Mouse (Mus musculus) embryonic fibroblast, embryonic 13.5 days (primary cell): Measurements from ENCODE around the gene 1700024P04Rik.

Source experiments
- CTCF ChIP-seq: IDR thresholded peaks from 2 replicates; pipeline ENCODE4 v1.5.1; 2011; ENCODE audit warnings: mild to moderate bottlenecking, control low read depth, low read length, moderate library complexity, borderline replicate concordance; ENCODE audit not compliant: insufficient read depth
- POLR2A ChIP-seq: IDR thresholded peaks from 2 replicates; pipeline ENCODE4 v1.6.1; 2011; ENCODE audit warnings: low read depth, mild to moderate bottlenecking, control low read depth, low read length, moderate library complexity

DNA sequence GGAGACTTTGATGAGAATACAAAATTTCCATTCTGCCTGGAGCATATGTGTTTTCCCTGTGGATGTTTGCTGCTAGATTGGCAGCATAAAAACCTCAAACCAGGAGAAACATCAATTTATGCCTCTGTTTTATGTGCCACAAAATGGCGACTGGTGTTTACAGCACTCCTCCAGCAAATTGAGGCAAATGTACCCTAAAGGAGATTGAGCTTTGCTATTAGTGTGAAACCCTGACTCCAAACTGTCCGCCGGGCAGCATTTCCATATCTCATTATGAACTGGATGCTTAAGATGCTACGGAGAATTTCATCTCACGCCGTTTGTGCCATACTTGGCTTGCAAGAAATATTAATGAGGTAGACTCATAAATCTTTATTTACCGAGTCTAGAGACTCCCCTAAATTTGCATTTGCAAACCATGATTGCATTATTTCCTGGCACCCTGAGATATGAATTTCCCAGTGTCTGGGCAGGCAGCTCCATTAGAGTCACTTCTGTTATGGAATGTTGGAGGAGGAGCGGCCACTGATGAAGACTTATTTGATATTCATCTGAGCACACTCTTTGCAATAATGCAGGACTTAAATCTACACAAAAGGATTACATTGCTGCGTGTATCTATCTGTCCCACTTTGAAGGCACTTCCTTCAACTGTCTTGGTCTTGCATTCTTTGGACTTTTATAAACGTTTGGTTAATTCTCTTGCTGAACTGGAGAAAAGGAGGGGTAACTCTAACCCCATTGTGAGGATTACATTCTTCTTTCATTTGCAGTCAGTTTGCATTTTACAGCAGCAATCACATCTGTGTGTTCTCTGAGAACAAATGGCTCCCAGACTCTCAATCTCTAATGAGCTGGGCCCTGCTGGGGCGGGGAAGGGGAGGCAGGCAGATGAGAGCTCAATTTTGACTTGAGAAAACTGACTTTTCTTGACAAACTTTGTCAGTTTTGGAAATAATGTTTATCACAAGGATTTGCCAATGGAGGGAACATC lies 47.2 kb upstream of the 1700024P04Rik start:
- TF ChIP-seq CTCF: no peak
- TF ChIP-seq POLR2A: no peak
